Mouse (Mus musculus) lung, adult 10 weeks (tissue): Measurements from ENCODE around the gene Gm21256. TPM values are rescaled to one million over a fixed set of nuclear protein-coding genes. Genes with fewer than 3 reads are reported as not detected.

Experiments
- polyA plus RNA-seq: library from polyadenylated mRNA; stranded (reverse); fragments of 350-450 nt; fragmentation: Illumina TruSeq; extraction: RNeasy Lipid Tissue Mini Kit (QIAGEN cat#74804); gene quantifications from one replicate; pipeline ENCODE4 v1.2.3, GENCODE M21; 2014; ENCODE audit warnings: low read depth, low replicate concordance; ENCODE audit not compliant: insufficient read depth

The Gm21256 gene
- not detected for polyA plus RNA-seq

GRCm38 (mm10) chrY:47450660-47451059 is at the start of gene Gm21256:
Gm21256 (plus strand) TSS chrY:47450960.

Other genes starting within 250 kb of the Gm21256 start
- not detected for gene Gm21170, start 240.1 kb downstream of the Gm21256 start, polyA plus RNA-seq